Mouse (Mus musculus) T-helper 2 cell (primary cell): ENCODE measurements around the gene Atp11b.

ENCODE experiments used
- in situ Hi-C: fragments of 300-600 bp; cut with MboI, MseI; formaldehyde crosslinking; loops from one replicate; pipeline ENCODE4 v1.15.1; 2025; ENCODE audit warnings: high pct_unique_total_duplicates

Gene Atp11b

DNA sequence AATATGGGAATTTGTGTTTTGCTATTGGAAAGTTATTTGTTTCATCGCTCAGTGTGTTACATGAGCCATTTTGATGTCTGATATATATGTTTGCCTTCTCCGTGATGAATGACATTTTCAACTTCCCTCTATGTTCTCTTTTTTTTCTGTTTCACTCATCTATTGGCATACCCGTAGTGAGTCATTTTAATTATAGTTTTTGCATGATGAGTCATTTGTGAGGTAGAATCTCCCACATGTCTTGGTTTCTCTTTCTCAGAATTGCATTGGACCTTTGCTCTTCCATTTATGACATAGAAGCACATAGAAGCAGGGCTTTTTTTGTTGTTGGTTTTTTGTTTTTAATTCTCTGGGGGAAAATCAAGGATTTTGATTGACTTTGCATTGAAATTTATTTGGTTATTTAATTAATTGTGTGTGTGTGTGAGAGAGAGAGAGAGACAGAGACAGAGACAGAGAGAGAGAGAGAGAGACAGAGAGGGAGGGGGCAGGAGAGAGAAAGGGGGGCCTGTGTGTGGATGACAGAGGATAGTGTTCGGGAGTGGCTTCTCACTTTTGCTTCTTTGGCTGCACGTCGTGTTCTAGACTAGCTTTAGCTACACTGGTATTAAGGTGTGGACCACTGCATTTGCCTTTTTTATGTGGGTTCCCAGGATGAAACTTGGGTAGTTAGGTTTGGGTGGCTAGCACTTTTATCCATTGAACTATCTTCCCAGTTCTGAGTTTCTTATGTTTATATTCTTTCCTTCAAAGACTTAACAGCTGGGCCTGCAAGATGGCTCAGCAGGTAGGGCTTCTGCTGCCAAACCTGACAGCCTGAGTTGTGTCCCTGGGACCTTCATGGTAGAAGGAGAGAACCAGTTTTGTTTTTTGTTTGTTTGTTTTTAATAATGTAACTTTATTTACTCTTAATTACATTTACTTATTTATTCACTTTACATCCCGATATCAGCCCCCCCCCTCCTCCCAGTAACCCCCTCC is 11.0 kb downstream of the Atp11b start:
- in situ Hi-C loops: loop anchor here (10.0 kb wide), 1 partner anchor 1080 kb away; no protein-coding TSS in a partner anchor

DNA sequence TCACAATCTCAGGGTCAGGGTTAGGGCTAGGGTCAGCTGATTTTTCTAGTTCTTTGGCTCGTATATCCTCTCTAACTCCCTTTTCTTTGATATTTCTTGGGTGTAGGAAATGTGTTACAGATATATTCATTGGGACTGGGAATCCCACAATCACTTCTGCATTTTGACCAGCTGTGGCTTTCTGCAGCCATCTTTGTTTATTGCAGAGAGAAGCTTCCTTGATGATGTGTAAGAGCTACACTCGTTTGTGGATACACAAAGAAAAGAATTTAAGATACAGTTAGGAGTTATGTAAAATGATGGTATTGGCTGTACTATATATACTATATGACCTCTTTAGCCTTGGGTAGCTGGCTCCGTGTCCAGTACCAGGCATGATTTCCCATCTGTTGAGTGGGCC is 25.8 kb downstream of the Atp11b start:
- in situ Hi-C loops: no loop called here

DNA sequence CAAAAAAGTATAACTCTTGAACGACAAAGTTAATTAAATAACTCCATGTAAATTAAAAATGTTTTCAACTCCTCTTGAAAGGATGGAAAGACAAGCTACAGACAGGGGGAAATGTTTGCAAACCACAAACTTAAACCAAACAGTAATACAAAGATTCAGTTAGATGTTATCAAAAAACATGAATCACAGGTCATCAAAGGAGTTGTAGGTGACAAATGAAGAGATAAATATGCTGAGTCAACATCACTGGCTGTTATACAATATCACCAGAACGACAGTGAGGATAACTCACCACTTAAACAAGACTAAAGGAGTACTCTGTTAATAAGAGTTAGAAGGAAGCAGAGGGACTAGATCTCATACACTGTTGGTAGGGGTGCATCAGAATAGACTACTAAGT is 48.1 kb downstream of the Atp11b start:
- in situ Hi-C loops: no loop called here

DNA sequence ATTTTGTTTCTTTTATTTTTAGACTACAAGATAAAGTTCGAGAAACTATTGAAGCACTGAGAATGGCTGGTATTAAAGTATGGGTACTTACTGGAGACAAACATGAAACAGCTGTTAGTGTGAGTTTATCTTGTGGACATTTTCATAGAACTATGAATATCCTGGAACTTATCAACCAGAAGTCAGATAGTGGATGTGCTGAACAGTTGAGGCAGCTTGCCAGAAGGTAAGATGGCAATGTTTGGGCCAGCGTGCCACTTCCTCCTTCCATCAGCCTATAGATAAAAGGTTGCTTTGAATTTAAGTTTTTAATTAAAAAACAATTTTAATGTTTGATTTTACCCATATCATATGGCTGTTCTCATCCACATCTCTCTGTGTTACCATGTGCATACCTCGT is 66.0 kb downstream of the Atp11b start:
- in situ Hi-C loops: loop anchor here (10.0 kb wide), 1 partner anchor 125 kb away; no protein-coding TSS in a partner anchor

DNA sequence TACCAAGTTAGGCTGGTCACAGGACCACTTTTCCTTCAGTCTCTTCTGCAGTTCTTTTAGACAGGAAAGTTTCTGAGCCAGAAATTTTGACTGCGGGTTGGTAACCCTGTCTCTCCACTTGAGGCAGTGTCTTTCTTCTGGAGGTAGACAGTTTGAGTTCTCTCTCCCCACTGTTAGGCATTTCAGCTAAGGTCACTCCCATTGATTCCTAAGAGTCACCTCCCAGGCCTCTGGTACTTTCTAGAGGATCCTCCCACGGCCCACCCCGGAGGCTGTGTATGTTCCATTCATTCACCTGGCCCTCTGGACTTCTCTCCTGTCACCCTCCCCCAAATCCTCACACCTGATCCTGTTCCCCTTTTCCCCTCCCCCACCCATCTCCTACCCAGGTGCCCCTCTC is 68.1 kb downstream of the Atp11b start:
- in situ Hi-C loops: loop anchor here (10.0 kb wide), 1 partner anchor 127 kb away; no protein-coding TSS in a partner anchor

DNA sequence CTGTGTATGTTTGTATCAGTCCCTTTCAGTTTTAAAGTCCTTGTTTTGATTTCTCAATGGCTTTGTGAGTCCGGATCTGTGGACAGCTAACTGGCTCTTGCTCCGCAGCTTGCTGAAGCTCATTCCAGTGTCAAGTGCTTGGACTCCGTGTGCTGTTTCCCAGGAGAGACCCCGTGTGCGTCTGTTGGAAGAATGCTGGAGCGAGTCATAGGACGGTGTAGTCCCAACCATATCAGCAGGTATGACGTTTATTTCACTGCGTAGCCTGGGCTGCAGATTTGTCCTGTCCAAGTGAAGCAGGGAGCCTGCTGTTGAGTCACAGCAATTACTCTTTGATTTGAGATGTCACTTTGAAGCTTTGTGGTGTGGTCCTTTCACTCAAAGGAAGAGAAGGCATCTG is 95.4 kb downstream of the Atp11b start:
- in situ Hi-C loops: no loop called here

DNA sequence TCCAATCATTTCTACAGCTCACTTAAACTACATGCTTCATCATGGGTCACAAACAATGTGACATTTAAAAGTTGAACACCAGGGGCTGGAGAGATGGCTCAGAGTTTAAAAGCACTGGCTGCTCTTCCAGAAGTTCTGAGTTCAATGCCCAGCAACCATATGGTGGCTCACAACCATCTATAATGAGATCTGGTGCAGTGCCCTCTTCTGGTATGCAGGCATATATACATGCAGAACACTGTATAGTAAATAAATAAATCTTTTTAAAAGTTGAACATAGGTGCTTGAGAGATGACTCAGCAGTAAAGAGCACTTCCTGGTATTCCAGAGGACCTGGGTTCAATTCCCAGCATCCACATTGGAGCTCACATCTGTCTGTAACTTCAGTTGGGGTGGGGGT is 129.4 kb downstream of the Atp11b start:
- in situ Hi-C loops: loop anchor here (25.0 kb wide), 1 partner anchor 196 kb away; no protein-coding TSS in a partner anchor

DNA sequence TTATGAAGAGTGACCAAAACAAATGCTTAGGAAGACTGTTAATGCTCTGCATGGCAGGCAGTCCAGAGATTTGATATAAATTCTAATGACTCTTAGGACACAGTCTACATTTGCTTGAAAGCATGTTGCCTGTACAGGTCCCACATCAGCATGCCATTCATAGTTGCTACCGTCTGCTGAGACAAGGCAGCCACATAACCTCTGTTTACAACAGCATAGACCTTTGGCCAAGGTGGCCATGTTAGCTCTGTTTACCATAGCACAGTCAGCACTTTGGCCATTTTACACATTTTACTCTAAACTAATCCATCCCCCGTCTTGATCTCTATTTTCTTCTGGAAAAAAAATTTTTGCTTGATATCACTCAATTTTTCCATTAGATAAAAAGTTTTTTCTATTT is 135.6 kb downstream of the Atp11b start:
- in situ Hi-C loops: loop anchor here (25.0 kb wide), 1 partner anchor 202 kb away; no protein-coding TSS in a partner anchor

DNA sequence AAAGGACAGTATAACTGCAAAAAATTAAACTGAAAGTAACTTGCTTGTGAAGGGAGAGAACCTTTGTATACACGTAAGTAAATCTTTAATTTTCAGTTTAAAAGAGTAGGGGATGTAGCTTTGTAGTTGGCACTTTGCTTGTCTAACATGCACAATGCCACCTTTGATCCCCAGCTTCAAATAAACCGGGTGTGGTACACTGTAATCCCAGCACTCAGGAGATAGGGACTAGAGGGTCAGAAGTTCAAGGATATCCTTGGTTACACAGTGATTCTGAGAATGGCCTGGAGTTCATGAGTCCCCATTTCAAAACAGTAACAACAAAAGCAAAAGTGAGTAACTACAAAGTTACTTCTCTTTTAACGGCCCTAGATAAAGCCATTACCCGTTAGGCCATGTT is 137.2 kb downstream of the Atp11b start:
- in situ Hi-C loops: loop anchor here (25.0 kb wide), 1 partner anchor 204 kb away; no protein-coding TSS in a partner anchor

DNA sequence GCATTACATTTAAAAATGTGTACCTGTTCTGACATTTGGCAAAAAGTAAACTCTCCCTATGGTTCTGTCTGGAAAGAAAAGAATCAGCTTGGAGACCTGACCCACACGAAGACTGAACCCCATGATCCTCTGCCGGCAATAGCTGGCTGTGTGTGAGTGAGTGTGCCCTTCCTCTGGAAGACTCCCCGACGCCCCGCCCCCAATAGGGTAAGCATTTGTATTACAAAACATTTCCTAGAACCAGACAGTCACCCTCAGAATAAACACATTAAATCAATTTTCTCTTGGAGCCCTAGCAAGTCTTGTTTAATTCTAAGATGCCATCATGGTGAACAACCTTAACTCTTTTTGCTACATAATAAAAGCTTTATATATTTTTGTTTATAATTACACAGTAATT is 139.2 kb downstream of the Atp11b start:
- in situ Hi-C loops: loop anchor here (25.0 kb wide), 1 partner anchor 206 kb away; no protein-coding TSS in a partner anchor

DNA sequence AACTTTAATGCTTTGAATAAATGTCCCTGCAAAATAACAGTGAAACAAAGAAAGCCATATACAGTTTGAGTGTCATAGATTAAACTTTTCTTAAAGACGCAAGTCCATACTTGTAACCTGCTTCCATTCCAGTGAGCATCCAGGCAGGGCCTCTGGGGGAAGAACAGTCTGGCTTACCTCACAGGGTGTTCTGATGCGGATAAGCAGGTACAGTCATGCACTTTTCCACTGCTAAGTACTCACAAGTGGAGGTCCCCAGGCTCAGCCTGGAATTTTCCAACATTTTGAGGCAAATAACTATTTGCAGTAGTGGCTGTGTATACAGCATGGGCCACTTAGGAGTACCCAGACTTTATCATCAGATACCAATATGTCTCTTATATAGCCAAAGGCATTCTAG is 144.0 kb downstream of the Atp11b start:
- in situ Hi-C loops: loop anchor here (25.0 kb wide), 1 partner anchor 211 kb away; no protein-coding TSS in a partner anchor

DNA sequence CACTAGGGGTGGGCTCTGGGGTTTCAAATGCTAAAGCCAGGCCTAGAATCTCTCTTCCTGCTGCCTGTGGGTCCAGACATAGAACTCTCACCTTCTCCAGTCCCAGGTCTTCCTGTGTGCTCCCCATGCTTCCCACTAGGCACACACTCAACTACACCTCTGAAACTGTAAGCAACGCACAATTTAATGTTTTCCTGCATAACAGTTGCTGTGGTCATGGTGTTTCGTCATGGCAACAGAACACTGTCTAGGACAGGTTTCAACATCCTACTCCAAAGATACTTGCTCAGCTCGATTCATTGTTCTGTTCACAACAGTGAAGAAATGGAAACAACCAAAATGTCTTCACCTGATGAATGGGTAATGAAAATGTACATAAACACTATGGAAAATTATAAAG is 145.2 kb downstream of the Atp11b start:
- in situ Hi-C loops: loop anchor here (25.0 kb wide), 1 partner anchor 212 kb away; no protein-coding TSS in a partner anchor

DNA sequence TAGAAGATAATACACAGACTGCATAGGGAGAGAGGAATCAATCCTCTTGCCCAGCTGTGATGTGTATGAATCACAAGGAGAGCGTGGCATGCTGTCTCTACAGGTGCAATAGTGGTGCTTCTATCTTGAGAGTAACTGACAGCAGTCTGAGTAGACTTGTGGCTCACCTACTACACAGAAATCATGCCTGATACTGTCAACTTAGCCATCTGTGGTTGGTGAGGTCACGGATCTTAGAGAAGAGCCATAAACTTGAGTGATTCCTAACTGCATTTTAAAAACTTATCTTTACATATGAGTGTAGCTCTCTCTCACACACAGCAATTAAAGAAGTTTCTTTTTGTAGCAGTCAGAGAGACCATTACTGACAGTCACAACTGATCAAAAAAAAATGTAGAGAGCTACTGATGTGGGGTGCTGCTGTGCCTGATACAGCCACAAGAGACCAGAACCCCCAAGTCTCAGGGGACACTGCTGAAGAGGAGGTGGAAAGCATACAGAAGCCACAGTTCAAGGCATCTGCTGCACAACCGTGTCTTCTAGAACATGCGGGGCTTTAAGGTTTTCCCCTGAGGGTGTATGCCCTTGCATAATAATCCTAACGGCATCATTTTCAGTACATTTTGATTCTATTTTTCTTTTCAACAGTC is 146.8 kb downstream of the Atp11b start:
- in situ Hi-C loops: no loop called here
